Mouse (Mus musculus) thymus, postnatal 10 days (tissue): Measurements from ENCODE around the gene Fcer1a.
"Not testable (repeated sequence)": the region's sequence is repeated elsewhere in the genome, so short reads cannot be mapped to it uniquely, and the experiment has no call there.

Source experiments
- DNase-seq, 2 experiments: peaks; one replicate each; pipeline ENCODE4 v3.0.0; 2021; ENCODE audit warnings: low spot score in 2 of 2

The Fcer1a gene

DNA sequence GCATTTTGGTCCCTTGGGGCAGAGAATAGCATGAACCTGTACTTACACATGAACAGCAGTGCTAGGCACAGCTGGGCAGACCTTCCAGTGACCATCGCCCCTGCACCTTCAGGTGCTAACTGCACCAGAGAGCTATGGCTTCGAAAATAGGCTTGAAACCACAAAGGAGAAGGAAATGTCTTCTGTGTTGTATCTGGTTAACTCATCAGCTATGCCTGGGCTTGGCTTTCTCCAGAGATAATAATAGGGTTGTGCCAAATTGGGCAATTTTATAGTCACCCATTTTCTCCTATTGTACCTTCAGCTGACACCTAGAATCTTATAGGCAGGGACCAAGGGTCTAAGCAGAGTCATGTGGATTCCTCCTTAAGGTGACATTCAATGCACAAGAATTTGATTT, at the start of gene Fcer1a:
Gene Fcer1a, minus strand, starts transcription at position 134 of the 400 bp plus-strand sequence.
- no peak for DNase-seq

DNA sequence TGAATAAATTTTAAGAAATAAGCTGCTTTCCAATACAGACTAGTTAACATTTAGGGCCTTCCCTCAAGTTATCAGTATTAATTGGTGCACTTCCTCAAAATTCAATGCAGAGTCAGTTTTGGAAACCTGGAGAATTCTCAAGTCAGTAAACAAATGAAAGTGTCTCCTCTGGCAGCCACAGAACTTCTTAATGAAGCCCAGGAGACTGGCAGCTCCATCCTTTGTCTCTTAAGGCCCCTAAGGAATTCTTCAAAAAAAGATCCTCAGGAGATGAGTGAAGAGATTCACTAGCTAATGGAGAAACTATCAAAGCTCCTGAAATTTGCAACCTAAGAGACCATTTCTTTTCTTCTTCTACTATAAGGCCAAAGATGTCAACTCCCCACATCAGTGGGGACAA, 38.7 kb upstream of the Fcer1a start, which contains the start of gene Olfr418:
Gene Olfr418, plus strand, starts transcription at position 301 of the 400 bp plus-strand sequence.
- DNase-seq, result no peak

DNA sequence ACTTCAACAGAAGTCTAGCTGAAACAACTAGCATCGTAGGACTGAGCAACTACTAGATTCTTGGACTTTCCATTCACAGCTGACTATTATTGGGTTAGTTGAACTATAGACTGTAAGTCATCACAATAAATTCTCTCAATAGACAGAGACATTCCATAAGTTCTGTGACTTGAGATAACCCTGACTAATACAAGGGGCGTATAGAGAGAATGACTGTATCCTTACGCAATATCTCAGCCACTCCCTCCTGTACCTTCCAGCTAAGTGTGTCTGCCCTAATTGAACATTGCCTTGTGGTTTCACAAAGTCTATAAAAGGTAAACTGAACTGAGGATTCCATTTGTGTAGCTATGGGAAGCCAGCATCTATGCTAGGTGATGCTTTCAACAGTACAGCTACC, 22.9 kb upstream of the Fcer1a start:
- DNase-seq, result no peak

DNA sequence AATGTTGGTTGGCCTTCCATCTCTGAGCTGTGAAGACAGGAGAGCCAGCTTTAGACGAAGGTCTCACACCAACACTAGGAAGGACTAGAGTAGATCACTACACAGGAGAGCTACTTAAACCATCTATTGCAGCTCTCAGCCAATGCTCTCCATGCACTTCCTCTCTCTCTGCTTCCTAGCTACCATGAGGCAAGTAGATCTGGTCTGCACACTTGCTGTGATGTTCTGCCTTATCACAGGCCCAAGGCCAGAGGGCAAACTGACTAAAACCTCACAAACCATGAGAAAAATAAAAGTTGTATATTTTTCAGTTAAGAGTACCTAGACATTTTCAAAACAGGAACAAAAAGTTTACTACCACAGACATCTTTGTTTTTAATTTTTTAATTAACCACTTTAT, 10.0 kb upstream of the Fcer1a start:
- DNase-seq, result not testable (repeated sequence)

DNA sequence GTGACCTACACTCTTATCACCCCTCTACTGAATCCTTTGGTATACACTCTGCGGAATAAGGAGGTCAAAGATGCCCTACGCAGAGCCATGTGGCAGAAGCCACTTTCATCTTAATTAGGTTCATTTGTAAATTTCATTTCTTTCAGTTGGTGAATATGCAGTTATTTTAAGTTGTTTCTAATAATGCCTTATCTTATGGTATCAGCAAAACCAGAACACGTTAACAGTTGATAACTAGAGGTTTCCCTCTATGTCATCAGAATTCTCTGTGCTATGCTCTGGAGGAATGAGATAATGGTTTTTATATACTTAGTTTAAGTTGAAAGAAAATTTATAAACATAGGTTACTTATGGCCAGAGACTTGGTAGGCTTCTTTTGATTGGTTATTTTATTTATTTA, 10.5 kb downstream of the Fcer1a start:
- DNase-seq, result no peak

DNA sequence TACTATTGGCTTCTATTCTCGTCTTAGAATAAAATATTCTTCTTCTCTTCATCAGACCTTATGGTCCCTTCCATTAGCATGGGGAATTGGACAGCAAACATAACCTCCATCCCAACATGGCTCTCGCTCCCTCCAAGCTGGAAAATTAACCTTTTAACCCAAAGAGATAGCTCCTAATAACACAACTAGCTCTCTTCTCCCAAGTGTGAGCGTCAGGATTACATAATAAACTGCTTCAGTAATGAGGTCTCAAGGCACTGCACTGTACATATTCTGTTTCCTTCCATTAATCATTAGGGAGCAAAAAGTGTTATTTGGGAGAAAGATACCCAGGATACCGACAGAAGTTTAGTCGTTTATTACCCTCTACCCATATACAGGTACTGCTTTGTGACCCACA, 14.9 kb downstream of the Fcer1a start, which contains the start of gene Olfr1404:
Gene Olfr1404, plus strand, starts transcription at position 301 of the 400 bp plus-strand sequence.
- DNase-seq, result no peak

DNA sequence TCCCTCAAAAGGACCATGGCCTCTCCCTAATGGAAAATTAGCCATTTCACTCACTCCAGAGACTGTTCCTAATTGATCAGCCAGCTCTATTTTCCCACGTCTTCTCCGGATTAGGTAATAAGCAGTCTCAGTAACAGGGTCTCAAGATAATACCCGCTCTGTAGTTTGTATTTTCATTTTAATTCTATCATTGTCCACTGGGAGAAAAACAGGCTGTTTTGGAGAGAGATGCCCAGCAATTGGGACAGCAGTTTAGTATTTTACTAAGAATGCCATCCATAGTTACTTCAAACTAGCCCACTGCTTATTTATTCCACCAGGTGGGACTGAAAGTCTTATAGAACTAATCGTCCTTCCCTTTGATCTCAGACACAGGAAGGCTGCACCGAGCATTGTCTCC, 29.5 kb downstream of the Fcer1a start, which contains the start of gene Olfr218:
Gene Olfr218, plus strand, starts transcription at position 301 of the 400 bp plus-strand sequence.
- DNase-seq, result no peak

DNA sequence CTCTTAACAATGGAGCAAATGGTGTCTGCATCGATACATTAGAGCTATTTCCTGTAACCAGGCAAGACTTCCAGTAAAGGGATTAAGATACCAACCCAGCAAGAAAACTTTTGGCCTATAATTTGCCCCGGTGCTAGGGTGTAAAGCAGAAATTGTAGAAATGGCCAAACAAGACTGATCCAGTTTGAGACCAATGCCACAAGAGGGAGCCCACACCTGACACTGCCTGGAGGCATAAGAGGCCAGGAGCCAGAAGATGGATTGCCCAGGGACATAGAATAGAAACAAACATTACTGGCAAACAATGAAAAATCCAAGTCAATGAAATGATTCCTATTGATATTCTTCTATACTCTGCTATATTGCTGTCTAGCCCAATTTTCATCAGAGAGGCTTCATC, 30.7 kb downstream of the Fcer1a start:
- DNase-seq, result no peak

DNA sequence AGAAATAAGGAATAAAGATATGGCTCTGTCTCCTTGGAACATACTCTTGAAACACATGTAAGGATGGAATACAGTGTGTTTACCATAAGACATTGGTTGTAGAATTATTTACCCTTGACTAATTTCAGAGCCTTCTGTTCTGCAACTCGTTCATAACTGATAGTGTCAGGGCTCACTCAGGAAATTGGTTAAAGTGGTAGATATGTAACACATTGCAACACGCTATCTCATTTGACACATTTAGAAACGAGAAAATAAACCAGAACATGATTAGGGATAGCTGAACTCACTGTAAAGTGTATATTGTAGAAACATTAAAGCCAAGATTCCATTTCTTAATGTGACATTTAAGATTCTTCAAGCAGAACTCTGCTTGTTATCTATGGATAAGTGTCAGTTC, 35.0 kb downstream of the Fcer1a start:
- DNase-seq, result no peak

DNA sequence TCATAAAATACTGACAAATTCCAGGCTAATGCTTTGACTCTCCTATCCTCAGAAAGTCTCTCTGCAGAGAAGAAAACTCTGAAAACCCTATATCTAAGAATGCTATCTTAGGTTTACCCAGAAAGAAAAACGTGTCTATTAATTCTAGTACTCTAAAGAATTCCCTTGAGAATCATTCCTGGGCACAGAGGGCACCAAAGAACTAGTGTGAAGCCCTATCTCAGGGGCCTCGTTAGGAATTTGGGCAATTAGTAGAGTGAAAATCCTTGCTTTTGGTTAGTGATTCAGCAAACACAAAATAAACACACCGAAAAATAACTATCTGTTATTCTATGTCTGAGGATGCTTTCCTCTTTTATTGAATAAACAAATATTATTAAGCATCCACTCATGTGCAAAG, 36.5 kb downstream of the Fcer1a start, which contains the start of gene Olfr1406:
Gene Olfr1406, minus strand, starts transcription at position 101 of the 400 bp plus-strand sequence.
- DNase-seq, result no peak

DNA sequence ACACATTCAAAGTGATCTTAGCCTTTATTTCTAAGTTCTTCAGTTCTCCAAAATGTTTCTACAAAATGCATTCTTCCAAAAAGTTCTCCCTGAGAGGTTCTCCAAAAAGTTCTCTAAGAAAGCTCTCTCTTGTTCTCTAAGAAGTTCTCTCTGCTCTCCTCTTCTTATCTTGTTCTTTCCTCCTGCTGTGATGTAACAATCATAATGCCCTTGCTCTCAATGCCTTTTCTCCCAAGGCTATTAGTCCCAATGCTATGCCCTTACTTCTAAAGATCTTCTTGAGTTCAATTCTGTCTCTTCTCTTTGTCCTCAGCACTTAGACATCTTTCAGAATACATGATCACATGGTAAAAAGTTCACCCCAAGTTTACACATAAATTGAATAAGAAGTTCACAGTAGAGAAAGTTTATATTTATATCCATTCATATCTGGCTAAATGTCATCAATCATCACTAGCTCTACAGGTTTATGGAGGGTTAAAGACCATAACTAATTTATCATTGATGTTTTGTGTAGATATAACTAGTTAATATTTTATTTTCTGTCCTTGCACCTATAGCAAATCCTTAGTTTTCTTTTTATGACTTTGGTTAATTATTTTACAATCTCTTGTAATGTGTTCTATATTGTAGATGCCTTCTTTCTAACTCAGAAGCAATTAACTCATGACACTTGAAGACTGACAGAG, 52.7 kb downstream of the Fcer1a start:
- no peak for DNase-seq
